Mouse (Mus musculus) kidney, postnatal 4 days (tissue): ENCODE measurements at regions not wholly inside any gene's neighbourhood (a gene's known extent, or its start where the extent isn't known, plus 50 kb on each side); places are given as distances from the start of the nearest gene placed in this dataset.

Source experiments
- DNase-seq, 2 experiments: peaks; one replicate each; pipeline ENCODE4 v3.0.0; 2021; ENCODE audit warnings: mixed read lengths in 2 of 2

- no peak for DNase-seq
Measured at GRCm38 (mm10) chr16:9267204-9267603, 437.3 kb downstream of the 1810013L24Rik start.

GRCm38 (mm10) chr16:9270099-9270498 lies 440.2 kb downstream of the 1810013L24Rik start:
- no peak for DNase-seq

GRCm38 (mm10) chr16:9270671-9271070 lies 440.8 kb downstream of the 1810013L24Rik start:
- DNase-seq = no peak

GRCm38 (mm10) chr16:9273751-9274300 lies 443.9 kb downstream of the 1810013L24Rik start:
- DNase-seq = no peak

DNA sequence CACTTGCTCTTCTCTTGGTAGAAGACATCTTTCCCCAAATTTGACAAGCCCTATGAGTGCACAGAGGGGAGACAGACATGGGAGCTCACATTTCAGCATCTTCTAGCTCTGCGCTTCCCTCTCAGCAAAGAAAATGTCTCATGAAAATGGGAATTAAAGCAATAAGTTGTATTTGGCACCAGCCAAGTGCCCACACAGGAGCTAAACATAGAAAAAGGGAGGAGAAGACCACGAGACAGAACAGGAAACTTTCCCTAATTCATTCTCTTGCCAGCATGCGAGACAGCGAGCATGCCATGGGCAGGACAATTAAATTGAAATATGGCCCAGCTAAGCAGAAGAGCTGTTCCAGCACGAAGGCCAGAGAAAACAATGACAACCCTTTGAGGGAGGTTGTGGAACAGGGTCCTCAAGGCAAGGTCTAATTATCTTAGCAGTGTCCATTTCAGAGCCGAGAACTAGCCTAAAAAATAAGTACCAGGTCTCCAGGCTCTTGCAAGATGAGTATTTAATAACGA lies 444.7 kb downstream of the 1810013L24Rik start:
- DNase-seq = no peak

DNA sequence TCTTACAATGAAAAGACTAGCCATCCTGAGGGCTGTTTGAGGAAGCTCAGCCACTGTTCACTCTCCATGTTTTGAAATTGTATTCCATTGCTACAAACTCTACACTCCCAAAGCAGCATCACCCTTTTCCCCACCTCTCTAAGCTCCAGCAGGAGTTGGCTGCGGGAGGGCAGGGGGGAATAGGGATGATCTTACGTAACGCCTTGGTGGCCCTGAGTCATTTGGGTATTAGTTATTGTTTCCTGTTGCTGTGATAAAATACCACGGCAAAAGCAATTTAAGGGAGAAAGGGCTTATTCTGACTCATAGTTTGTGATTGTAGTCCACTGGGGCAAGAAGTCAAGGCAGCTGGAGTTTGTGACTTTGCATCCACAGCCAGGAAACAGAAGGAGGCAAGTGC lies 445.5 kb downstream of the 1810013L24Rik start:
- no peak for DNase-seq

DNA sequence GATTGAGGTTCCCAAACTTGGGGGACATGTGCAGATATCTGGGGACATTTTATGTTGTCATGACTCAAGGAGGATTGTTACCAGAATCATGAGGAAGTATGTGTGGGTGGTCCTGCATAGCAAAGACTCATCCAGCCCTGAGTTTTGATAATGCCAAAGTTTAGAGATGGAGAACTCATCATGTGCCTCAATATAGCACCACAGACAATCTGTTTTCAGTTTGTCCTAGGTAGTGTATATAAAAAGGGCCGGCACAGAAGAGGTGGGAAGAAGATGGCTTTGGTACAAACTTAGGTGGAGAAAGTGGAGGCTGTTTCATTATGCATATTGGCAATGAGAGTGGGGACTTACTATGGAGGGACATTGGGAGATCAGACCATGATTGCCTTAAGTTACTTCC lies 447.2 kb downstream of the 1810013L24Rik start:
- no peak for DNase-seq

- DNase-seq = no peak
Measured at GRCm38 (mm10) chr16:9279726-9280125, 449.8 kb downstream of the 1810013L24Rik start.

DNA sequence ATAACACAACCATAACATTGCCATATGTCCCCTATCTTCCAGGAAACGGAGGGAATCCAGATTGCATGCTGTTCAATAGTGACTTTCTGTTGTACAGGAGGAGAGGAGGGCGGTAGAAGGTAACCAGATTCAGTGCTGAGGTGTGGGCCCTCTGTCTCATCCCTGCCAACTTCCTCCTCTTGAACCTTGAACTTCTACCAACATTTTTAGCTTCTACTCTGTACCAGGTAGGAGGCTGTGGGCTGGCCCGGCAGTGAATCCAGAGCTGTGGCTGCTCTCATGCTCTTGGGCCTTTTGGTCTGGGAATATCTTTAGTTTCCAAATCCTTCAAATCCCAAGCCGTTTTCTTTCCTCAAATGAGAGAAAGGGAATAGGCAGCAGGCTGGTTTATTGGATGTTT lies 450.5 kb downstream of the 1810013L24Rik start:
- no peak for DNase-seq

DNA sequence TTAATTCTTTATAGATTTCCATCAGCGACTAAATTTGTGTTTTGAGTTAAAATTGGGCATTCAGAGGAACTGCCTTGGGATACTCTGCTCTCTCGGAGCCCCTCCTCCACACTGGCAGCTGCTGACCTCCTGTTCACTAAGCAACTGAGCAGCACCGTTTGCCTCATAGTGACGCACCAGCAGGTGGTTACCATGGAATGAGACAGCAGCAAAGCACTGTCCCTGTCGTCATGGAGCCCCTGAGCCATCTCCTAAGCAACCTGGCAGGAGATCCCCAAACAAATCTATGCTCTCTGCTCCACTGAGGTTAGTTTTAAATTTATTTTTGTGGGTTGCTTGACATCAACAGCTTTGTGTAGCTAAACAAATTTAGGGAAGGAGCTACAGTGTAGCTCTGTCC lies 451.0 kb downstream of the 1810013L24Rik start:
- peak in 1 of 2 experiments; percentile 3 for DNase-seq

DNA sequence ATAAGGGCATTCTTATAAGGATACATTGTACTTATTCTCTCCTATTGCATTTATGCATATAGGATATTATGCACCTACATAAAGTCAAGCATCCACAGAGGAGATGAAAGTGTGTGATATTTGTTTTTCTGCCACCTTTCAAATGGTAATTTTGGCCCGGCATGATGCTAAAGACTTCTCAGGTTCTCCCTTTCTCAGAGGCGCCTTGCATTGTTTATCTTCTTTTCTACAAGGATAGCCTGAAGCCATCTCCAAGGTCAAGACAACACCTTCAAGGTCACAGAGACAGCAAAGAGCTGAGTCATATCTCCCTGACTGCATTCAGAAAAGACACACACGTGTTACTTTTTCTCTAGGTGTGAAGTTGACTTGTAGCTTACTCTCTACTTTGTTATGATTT lies 454.5 kb downstream of the 1810013L24Rik start:
- no peak for DNase-seq

DNA sequence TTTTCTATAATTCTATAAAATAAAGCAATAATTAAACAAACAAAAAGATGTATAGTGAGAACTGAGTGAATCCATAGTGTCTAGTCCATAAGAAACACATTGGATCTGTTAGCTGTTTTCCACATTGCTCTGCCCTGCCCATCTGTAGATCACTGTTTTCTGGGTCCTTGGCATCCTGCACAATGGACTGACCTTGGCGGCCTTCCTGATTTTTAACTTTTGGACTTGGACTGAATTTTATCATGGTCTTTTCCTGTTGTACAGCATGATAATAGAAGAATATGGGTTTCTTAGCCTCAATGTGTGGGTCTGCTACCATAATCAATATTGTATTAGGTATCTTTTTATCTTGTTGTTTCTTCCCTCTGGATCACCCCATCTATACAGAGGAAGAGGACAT lies 456.0 kb downstream of the 1810013L24Rik start:
- no peak for DNase-seq

DNA sequence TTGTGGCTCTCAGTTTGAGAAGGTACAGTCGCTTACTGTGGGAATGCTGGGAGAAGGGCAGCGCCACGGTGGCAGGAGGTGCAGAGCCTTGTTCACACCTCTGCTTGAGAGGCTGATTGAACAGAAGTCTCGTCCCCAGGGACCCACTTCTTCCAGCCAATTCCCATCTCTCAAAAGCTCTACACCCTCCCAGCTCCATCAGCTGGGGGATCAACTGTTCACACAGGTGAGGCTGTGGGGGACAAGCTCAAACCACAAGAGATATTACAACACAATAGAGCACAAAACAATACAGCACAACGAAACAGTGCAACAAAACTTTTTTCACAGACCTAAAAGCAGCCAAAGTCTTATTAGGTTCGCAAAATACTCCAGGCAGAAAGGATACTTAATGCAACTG lies 457.7 kb downstream of the 1810013L24Rik start:
- DNase-seq = no peak

GRCm38 (mm10) chr16:9291356-9292020 lies 461.6 kb downstream of the 1810013L24Rik start:
- no peak for DNase-seq

DNA sequence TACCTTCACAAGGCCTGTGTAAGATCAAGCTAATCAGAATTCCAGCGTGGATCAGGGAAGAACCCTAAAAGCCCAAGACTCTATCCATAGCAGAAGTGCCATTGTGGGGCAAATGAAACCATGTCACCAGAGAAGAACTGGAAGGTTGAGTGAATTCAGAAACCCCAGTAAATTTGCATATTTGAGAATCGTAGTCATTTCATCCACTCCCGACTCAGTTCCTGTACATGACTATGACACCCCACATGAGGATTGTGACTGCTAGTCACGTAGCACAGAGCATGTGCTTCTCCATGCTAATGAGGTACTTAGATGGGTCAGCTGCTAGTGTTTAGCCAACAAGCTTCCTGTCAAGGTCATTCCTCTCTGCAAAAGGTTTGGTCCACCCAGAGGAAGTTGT lies 473.2 kb downstream of the 1810013L24Rik start:
- no peak for DNase-seq

DNA sequence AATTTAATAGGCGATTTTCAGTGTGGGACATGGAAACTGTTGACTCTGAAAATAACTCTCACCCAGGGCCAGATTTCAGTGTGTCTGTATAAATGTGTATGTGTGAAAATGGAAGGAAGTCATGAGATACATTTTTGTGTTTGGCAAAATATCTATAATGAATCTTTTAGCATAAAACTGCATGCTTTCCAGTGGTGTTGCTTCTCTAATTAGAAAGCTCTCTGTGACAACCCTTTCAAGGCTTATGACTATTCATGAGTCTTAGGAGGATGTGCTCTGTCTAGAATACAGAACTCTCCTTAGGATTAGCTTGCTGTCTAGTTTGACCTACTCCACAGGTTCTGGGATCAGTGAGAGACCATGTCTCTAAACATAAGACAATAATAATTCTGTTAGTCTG lies 474.2 kb downstream of the 1810013L24Rik start:
- no peak for DNase-seq

- DNase-seq = no peak
Measured at GRCm38 (mm10) chr16:9310744-9311143, 480.8 kb downstream of the 1810013L24Rik start.

- no peak for DNase-seq
Measured at GRCm38 (mm10) chr16:9335626-9336025, 505.7 kb downstream of the 1810013L24Rik start.

DNA sequence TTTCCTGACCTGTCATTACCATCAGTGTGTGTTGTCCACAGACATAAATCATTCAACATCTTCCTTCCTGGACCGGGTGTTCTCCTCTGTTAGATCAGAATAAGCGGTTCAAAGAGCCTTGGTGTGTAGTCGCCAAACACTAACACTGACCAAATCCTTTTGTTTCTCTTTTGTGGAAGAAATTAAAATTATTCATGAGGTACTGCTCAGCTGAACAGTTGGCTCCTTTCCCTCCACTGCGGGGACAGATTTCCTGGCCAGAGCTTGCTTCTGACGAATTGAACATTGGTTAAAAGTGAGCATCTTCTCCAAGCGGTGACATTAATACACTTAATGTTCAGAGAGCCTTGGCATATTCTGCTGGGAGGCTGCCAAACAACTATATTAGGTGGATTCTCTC lies 506.2 kb downstream of the 1810013L24Rik start:
- DNase-seq = no peak

- DNase-seq = no peak
Measured at GRCm38 (mm10) chr16:9339456-9339855, 509.6 kb downstream of the 1810013L24Rik start.

- no peak for DNase-seq
Measured at GRCm38 (mm10) chr16:9341245-9341644, 511.3 kb downstream of the 1810013L24Rik start.

DNA sequence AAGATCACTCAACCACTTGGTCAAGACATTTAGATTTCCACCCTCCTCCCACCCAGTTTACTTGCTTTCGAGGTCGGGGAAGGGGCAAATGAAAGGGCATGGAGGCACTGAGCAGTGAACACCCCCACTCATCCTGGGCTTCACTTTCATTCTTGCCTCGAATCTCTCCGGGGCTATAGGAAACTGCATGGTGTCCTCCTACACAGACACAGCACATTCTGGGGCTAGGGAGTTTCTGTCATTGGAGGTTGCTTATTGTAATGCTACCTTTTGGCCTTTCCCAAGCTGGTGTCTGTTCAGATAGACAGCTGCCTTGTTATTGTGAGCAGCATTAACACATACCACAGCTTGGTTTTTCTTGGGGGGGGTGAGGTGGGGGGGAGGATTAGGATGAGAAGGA lies 523.9 kb downstream of the 1810013L24Rik start:
- no peak for DNase-seq

DNA sequence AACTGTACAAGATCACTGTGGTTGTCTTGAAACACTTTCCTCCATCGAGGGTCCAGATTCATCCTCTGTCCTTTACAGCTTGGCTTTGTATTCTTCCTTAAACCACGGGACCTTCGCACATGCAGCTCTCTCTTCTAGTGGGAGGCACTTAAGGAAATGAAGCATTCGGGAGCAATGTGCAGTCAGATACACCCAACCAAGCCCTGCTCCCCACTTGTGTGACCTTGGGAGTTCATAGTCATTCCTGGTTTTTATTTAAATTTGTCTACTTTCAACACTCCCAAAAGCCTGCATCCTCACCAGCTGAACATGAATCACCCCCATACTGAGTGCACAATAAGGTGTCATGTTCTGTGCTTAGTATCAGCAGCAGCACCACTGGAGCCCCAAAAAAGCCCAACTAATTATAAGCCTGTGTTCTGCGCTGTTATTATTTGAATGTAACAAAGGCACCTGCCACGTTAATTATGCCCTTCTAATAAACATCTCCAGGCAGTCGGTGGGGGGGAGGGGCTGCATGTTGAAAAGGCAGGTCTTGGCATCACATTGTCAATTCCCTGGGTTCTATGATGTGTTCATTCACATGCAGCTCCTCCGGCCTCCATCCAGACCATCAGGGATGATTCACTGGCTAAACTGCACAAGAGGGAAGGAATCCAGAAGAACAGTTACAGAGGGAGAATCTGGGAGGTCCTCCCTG lies 524.6 kb downstream of the 1810013L24Rik start:
- DNase-seq = no peak

GRCm38 (mm10) chr16:9358651-9359050 lies 528.8 kb downstream of the 1810013L24Rik start:
- no peak for DNase-seq
